In genomic region chr1:189006267-189006666, GRCm38 (mm10) we compare ENCODE assay signal across 8 mouse cellular contexts. TPM values are rescaled to one million over a fixed set of nuclear protein-coding genes. Genes with fewer than 3 reads are reported as not detected.
DNase-seq lines count a peak whose midpoint lies in the region; ATAC-seq and TF ChIP-seq lines count a peak whose summit lies in the region.

No protein-coding gene starts in this region.

- no peak for TF ChIP-seq CTCF in liver, embryonic 14.5 days (IDR thresholded peaks at IDR 0.05; ENCODE audit: low read depth)

- H3K36me3 ChIP-seq in forebrain, embryonic 16.5 days (ENCODE audit: control insufficient read depth, insufficient read depth): no peaks in the 10 kb centered on the region
- no peaks in the 10 kb centered on the region for H3K36me3 ChIP-seq in liver, embryonic 14.5 days (replicated peaks; ENCODE audit: control insufficient read depth, insufficient read depth, low read depth)

- peaks cover 22% of the 10 kb centered on the region for H3K4me1 ChIP-seq in forebrain, embryonic 16.5 days (replicated peaks; ENCODE audit: control insufficient read depth, insufficient read depth, low read length)
- H3K4me1 ChIP-seq in liver, embryonic 14.5 days (replicated peaks; ENCODE audit: control insufficient read depth in 2 of 2, insufficient read depth in 2 of 2, low read length in 1 of 2): peaks cover 8 to 15% of the 10 kb centered on the region in 2 experiments

- ATAC-seq in forebrain, embryonic 16.5 days: no peak
- no peak for ATAC-seq in liver, embryonic 14.5 days (ENCODE audit: insufficient read depth)
- ATAC-seq in frontal cortex, adult (ENCODE audit: low TSS enrichment): no peak

- 70% methylated on average over 5 of the region's 5 CpGs for WGBS in forebrain, embryonic 16.5 days
- WGBS in liver, embryonic 14.5 days (ENCODE audit: insufficient replicate concordance): 55% methylated on average over 5 of the region's 5 CpGs

- H3K27ac ChIP-seq in forebrain, embryonic 16.5 days (ENCODE audit: low read length): no peak overlapping the region
- no peak overlapping the region for H3K27ac ChIP-seq in liver, embryonic 14.5 days

- H3K9ac ChIP-seq in forebrain, embryonic 16.5 days (replicated peaks; ENCODE audit: low read depth, low read length): no peak overlapping the region
- peak overlapping the region; percentile 93; the same call in 1 of the 2 replicates for H3K9ac ChIP-seq in liver, embryonic 14.5 days (replicated peaks)

- no peaks in the 10 kb centered on the region for H3K27me3 ChIP-seq in forebrain, embryonic 16.5 days (replicated peaks; ENCODE audit: control insufficient read depth, insufficient read depth, low read length)
- no peaks in the 10 kb centered on the region for H3K27me3 ChIP-seq in liver, embryonic 14.5 days (ENCODE audit: control insufficient read depth, insufficient read depth, low read length)

- no peaks in the 10 kb centered on the region for H3K9me3 ChIP-seq in forebrain, embryonic 16.5 days (ENCODE audit: control insufficient read depth, low read length)
- no peaks in the 10 kb centered on the region for H3K9me3 ChIP-seq in liver, embryonic 14.5 days (ENCODE audit: control insufficient read depth, low read length)

- H3K4me3 ChIP-seq in forebrain, embryonic 16.5 days (replicated peaks; ENCODE audit: low read length): no peak overlapping the region
- peak overlapping the region in 1 of 2 experiments; percentile 99; a peak in 2 of 4 replicates for H3K4me3 ChIP-seq in liver, embryonic 14.5 days (ENCODE audit: insufficient read depth in 1 of 2, low read depth in 2 of 2, low read length in 2 of 2)

- peak; percentile 26 for DNase-seq in 3T3-L1 (ENCODE audit: low read depth, low spot score)
- DNase-seq in B cell, adult 2 months: peak; percentile 32 to 37
- DNase-seq in liver, embryonic 14.5 days (ENCODE audit: low read depth in 3 of 3, low spot score in 3 of 3): no peak
- no peak for DNase-seq in thymus, postnatal 10 days (ENCODE audit: low spot score in 2 of 2)
- DNase-seq in frontal cortex, postnatal 14 days (ENCODE audit: low spot score in 2 of 2): no peak
- no peak for DNase-seq in T-cell, adult 2 months (ENCODE audit: low spot score)

- peak overlapping the region; percentile 96 for H3K4me2 ChIP-seq in forebrain, embryonic 16.5 days (ENCODE audit: low read length)
- H3K4me2 ChIP-seq in liver, embryonic 14.5 days (ENCODE audit: low read depth): peak overlapping the region; percentile 94

- no peak for TF ChIP-seq EP300 in liver, embryonic 14.5 days (IDR thresholded peaks at IDR 0.05; ENCODE audit: low read depth)

RNA-seq across cellular contexts. Expression of gene Kctd3, which starts 1.4 kb away (rescaled TPM):
- 43.9 and 46.7 TPM in 2 replicates for polyA plus RNA-seq in forebrain, embryonic 16.5 days (2015; fragmentation: Nextera tagmentation; extraction: Ambion mirVana)
- polyA plus RNA-seq in liver, embryonic 14.5 days (2012; rRNA removed): 15.8 and 17.2 TPM in 2 replicates
- polyA plus RNA-seq in liver, embryonic 14.5 days (2014; fragmentation: Nextera tagmentation; extraction: Ambion mirVana): 8.9 and 10.2 TPM in 2 replicates

Comparison
In these comparisons a context has a peak if more than half of its experiments do, and no peak if none do; other contexts are left out.
1. DNase-seq: peak in 3T3-L1 (single experiment) and B cell, adult 2 months (2 of 2); none in liver, embryonic 14.5 days (0 of 3), thymus, postnatal 10 days (0 of 2), frontal cortex, postnatal 14 days (0 of 2) and T-cell, adult 2 months (single experiment).